Mouse (Mus musculus): Measurements from ENCODE around the gene Sowaha.

GRCm38 (mm10) chr11:53435504-53435903 lies 44.6 kb downstream of the Sowaha start:
- TF ChIP-seq CTCF (IDR thresholded peaks at IDR 0.05; ENCODE audit: low read depth) (no peak), EP300 (IDR thresholded peaks at IDR 0.05; ENCODE audit: low read depth) (no peak)
